Mouse (Mus musculus) limb, embryonic 14.5 days (tissue): ENCODE measurements at regions not wholly inside any gene's neighbourhood (a gene's known extent, or its start where the extent isn't known, plus 50 kb on each side); places are given as distances from the start of the nearest gene placed in this dataset.

Source experiments
- ATAC-seq: fragments of 200-750 bp; cut with Nextera tagmentation; 2 replicates; pipeline ENCODE4 v1.8.0; 2017; ENCODE audit warnings: low read depth, moderate number of reproducible peaks, moderate TSS enrichment; ENCODE audit not compliant: low FRiP score
- DNase-seq: peaks from one replicate; pipeline ENCODE4 v3.0.0-alpha.2; 2015; ENCODE audit warnings: low spot score
- H3K27ac ChIP-seq: fragments of 300-500 bp; sonication (generic); replicated peaks from 2 replicates; pipeline ENCODE4 v1.5.1; 2014; ENCODE audit warnings: low read depth, mild to moderate bottlenecking, low read length, moderate library complexity, mixed read lengths
- H3K27me3 ChIP-seq: fragments of 300-500 bp; sonication (generic); 2 replicates; pipeline ENCODE4 v1.6.1; 2014; ENCODE audit warnings: low read length, mixed read lengths; ENCODE audit not compliant: control insufficient read depth, insufficient read depth
- H3K36me3 ChIP-seq: fragments of 300-500 bp; sonication (generic); 2 replicates; pipeline ENCODE4 v1.6.1; 2014; ENCODE audit warnings: mild to moderate bottlenecking, low read length, moderate library complexity, mixed read lengths; ENCODE audit not compliant: control insufficient read depth, insufficient read depth
- H3K4me1 ChIP-seq: fragments of 300-500 bp; sonication (generic); 2 replicates; pipeline ENCODE4 v1.6.1; 2014; ENCODE audit warnings: antibody characterized with exemption, low read length, mixed read lengths; ENCODE audit not compliant: control insufficient read depth, insufficient read depth
- H3K4me2 ChIP-seq: fragments of 300-500 bp; sonication (generic); replicated peaks from 2 replicates; pipeline ENCODE4 v1.6.1; 2014; ENCODE audit warnings: low read depth, mild to moderate bottlenecking, low read length, moderate library complexity; ENCODE audit not compliant: severe bottlenecking
- H3K4me3 ChIP-seq: fragments of 300-500 bp; sonication (generic); replicated peaks from 2 replicates; pipeline ENCODE4 v1.5.1; 2014; ENCODE audit warnings: low read length
- H3K9ac ChIP-seq: fragments of 300-500 bp; sonication (generic); 2 replicates; pipeline ENCODE4 v1.6.1; 2014; ENCODE audit warnings: mild to moderate bottlenecking, low read depth, low read length, moderate library complexity; ENCODE audit not compliant: severe bottlenecking
- H3K9me3 ChIP-seq: fragments of 300-500 bp; sonication (generic); 2 replicates; pipeline ENCODE4 v1.6.1; 2016; ENCODE audit warnings: low read length; ENCODE audit not compliant: control insufficient read depth
- POLR2A ChIP-seq: fragments of 200-500 bp; IDR thresholded peaks from 2 replicates; pipeline ENCODE4 v1.8.0; 2012; ENCODE audit warnings: inconsistent platforms, mild to moderate bottlenecking, moderate library complexity, borderline replicate concordance; ENCODE audit not compliant: insufficient read depth, insufficient read length; ENCODE audit errors: extremely low read depth
- WGBS: fragments of 180-500 bp; shearing (Covaris S2); extraction: QIAGEN DNeasy Blood & Tissue Kit; methylation state at CpG from one replicate; pipeline ENCODE4 v1.1.7; 2014; 5-methylcytosine and 5-hydroxymethylcytosine counted together

GRCm38 (mm10) chr5:128483441-128483810, 50.5 kb upstream of the Tmem132d start:
- Histone ChIP-seq H3K36me3 (no peaks in the 10 kb centered on the region), H3K27ac (no peak overlapping the region), H3K9ac (no peak overlapping the region), H3K4me1 (no peaks in the 10 kb centered on the region), H3K4me3 (peak overlapping the region; percentile 15; the same call in 1 of the 2 replicates), H3K27me3 (peaks cover 21% of the 10 kb centered on the region), H3K9me3 (no peaks in the 10 kb centered on the region), H3K4me2 (peak overlapping the region; percentile 34; the same call in 1 of the 2 replicates)
- DNase-seq = no peak
- no peak for ATAC-seq
- 7% methylated on average over 13 of the region's 13 CpGs for WGBS
- TF ChIP-seq POLR2A = no peak

- H3K9me3 ChIP-seq = no peaks in the 10 kb centered on the region
- no peak overlapping the region for H3K27ac ChIP-seq
- H3K36me3 ChIP-seq = no peaks in the 10 kb centered on the region
- peaks cover 21% of the 10 kb centered on the region for H3K27me3 ChIP-seq
- no peak for DNase-seq
- H3K4me1 ChIP-seq = no peaks in the 10 kb centered on the region
- peak overlapping the region; percentile 34 for H3K4me2 ChIP-seq
- no peak overlapping the region for H3K9ac ChIP-seq
- TF ChIP-seq POLR2A = no peak
- WGBS = 4% methylated on average over 20 of the region's 20 CpGs
- ATAC-seq = no peak
- peak overlapping the region; percentile 15 for H3K4me3 ChIP-seq
Observed at GRCm38 (mm10) chr5:128482617-128483440, 50.0 kb upstream of the Tmem132d start.
